Mouse (Mus musculus) midbrain, embryonic 14.5 days (tissue): ENCODE data around the gene Nubpl. TPM values are rescaled to one million over a fixed set of nuclear protein-coding genes. Genes with fewer than 3 reads are reported as not detected.
"Not testable (repeated sequence)": the region's sequence is repeated elsewhere in the genome, so short reads cannot be mapped to it uniquely, and the experiment has no call there.

Experiments
- ATAC-seq: fragments of 200-750 bp; cut with Nextera tagmentation; 2 replicates; pipeline ENCODE4 v1.8.0; 2017; ENCODE audit warnings: moderate number of reproducible peaks, moderate library complexity; ENCODE audit not compliant: low FRiP score, low TSS enrichment
- DNase-seq: peaks from one replicate; pipeline ENCODE4 v3.0.0-alpha.2; 2015
- H3K27ac ChIP-seq: fragments of 300-500 bp; sonication (generic); replicated peaks from 2 replicates; pipeline ENCODE4 v1.5.1; 2014; ENCODE audit warnings: mild to moderate bottlenecking, low read depth, low read length, moderate library complexity
- H3K27me3 ChIP-seq: fragments of 300-500 bp; sonication (generic); 2 replicates; pipeline ENCODE4 v1.6.1; 2014; ENCODE audit warnings: low read length, control low read depth, mixed read lengths; ENCODE audit not compliant: control insufficient read depth, insufficient read depth
- H3K36me3 ChIP-seq: fragments of 300-500 bp; sonication (generic); 2 replicates; pipeline ENCODE4 v1.6.1; 2014; ENCODE audit warnings: low read length, control low read depth; ENCODE audit not compliant: control insufficient read depth, insufficient read depth
- H3K4me1 ChIP-seq: fragments of 300-500 bp; sonication (generic); 2 replicates; pipeline ENCODE4 v1.6.1; 2014; ENCODE audit warnings: mild to moderate bottlenecking, antibody characterized with exemption, low read length, control low read depth; ENCODE audit not compliant: control insufficient read depth, insufficient read depth
- H3K4me2 ChIP-seq: fragments of 300-500 bp; sonication (generic); 2 replicates; pipeline ENCODE4 v1.6.1; 2014; ENCODE audit warnings: mild to moderate bottlenecking, low read length, moderate library complexity
- H3K4me3 ChIP-seq: fragments of 300-500 bp; sonication (generic); replicated peaks from 2 replicates; pipeline ENCODE4 v1.5.1; 2014; ENCODE audit warnings: low read depth, low read length
- H3K9ac ChIP-seq: fragments of 300-500 bp; sonication (generic); replicated peaks from 2 replicates; pipeline ENCODE4 v1.6.1; 2014; ENCODE audit warnings: mild to moderate bottlenecking, low read length, moderate library complexity
- H3K9me3 ChIP-seq: fragments of 300-500 bp; sonication (generic); 2 replicates; pipeline ENCODE4 v1.6.1; 2016; ENCODE audit warnings: low read length, control low read depth, mixed read lengths; ENCODE audit not compliant: control insufficient read depth
- WGBS: fragments of 180-500 bp; shearing (Covaris S2); extraction: QIAGEN DNeasy Blood & Tissue Kit; methylation state at CpG from one replicate; pipeline ENCODE4 v1.1.7; 2014; 5-methylcytosine and 5-hydroxymethylcytosine counted together
- polyA plus RNA-seq: library from polyadenylated mRNA; unstranded; fragments of >200 nt; fragmentation: Nextera tagmentation; extraction: Ambion mirVana; gene quantifications from 2 replicates; pipeline ENCODE4 v1.2.1, GENCODE M21; 2014

Gene Nubpl
- polyA plus RNA-seq, 1 experiment from 2014 or later: 8.3 TPM

DNA sequence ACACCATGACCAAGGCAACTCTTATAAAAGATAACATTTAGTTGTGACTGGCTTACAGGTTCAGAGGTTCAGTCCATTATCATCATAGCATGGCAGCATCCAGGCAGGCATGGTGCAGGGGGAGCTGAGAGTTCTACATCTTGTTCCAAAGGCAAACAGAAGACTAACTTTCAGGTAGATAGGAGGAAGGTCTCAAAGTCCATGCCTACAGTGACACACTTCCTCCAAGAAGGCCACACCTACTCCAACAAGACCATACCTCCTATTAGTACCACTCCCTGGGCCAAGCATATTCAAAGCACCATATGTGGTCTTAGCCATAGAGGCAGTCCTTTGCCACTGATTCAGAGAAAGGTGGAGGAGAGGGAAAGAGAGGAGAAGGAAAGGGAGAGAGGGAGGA, 113.6 kb downstream of the Nubpl start:
- Histone ChIP-seq H3K36me3 (no peaks in the 10 kb centered on the region), H3K9me3 (no peaks in the 10 kb centered on the region), H3K4me2 (no peak overlapping the region), H3K4me1 (no peaks in the 10 kb centered on the region), H3K4me3 (no peak overlapping the region), H3K9ac (no peak overlapping the region), H3K27ac (no peak overlapping the region), H3K27me3 (no peaks in the 10 kb centered on the region)
- DNase-seq (no peak), ATAC-seq (no peak)

DNA sequence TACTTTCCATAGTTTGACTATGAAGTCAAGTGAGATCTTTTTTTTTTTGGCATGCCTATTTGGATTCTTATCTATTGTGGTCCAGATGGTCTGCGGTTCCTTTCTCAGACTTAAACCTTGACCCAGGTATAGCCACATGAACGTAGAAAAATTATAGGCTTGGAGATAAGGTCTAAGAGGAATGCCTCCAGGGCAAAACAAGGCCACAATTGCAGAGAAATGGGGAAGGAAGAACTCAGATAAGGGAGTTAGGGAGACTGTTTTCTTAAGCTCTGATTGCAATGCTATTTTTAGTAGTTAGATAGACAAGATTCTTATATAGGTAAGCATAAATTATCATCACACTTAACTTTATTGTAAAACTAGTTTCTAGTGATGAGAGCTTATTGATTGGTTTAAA, 117.3 kb downstream of the Nubpl start:
- Histone ChIP-seq H3K4me2 (no peak overlapping the region), H3K27me3 (no peaks in the 10 kb centered on the region), H3K36me3 (no peaks in the 10 kb centered on the region), H3K4me3 (no peak overlapping the region), H3K9me3 (no peaks in the 10 kb centered on the region), H3K27ac (no peak overlapping the region), H3K9ac (no peak overlapping the region), H3K4me1 (no peaks in the 10 kb centered on the region)
- 85% methylated on average over 2 of the region's 2 CpGs for WGBS
- no peak for DNase-seq
- no peak for ATAC-seq

DNA sequence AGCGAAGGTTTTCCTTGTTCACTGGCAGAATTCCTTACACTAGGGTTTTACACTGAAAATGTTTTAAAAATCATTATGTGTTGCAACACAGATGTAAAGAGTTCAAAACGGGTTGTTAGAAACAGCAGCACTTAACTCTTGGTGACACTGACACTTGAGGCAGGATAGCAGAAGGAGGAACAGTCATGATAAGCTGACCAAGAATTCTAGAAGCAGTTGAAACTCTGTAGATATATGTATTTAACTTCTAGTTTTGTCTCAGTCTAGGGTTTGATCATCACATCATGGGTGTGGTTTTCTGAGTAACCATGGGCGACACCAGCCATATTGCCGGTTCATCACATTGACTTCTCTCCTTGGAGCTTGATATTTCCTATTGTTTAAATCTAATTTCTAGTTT, 127.4 kb downstream of the Nubpl start:
- H3K27me3 ChIP-seq: no peaks in the 10 kb centered on the region
- H3K4me3 ChIP-seq: no peak overlapping the region
- 90% methylated on average over 4 of the region's 4 CpGs for WGBS
- no peaks in the 10 kb centered on the region for H3K4me1 ChIP-seq
- no peak overlapping the region for H3K9ac ChIP-seq
- H3K9me3 ChIP-seq: no peaks in the 10 kb centered on the region
- no peak for ATAC-seq
- H3K4me2 ChIP-seq: no peak overlapping the region
- H3K27ac ChIP-seq: no peak overlapping the region
- H3K36me3 ChIP-seq: no peaks in the 10 kb centered on the region
- no peak for DNase-seq

DNA sequence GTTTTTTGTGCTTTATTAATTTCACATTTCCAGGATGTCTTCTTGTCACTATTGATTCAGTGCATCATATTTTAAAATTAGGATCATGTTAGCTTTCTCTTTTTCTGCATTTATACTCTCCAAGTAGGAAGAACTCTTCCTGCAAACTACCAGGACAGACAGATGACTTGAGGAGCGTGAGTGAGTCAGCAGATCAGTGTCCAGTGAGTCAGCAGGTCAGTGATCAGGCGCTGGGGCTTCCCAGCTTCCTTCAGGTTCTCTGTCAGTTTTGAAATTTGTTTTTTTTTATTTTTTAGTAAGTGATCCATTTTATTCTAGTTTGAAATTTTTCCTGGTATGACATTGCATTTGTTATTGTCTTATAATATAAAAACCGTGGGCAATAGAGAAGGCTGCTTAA, 131.2 kb downstream of the Nubpl start:
- no peak overlapping the region for H3K27ac ChIP-seq
- H3K36me3 ChIP-seq: no peaks in the 10 kb centered on the region
- no peak for ATAC-seq
- H3K4me2 ChIP-seq: no peak overlapping the region
- H3K9me3 ChIP-seq: no peaks in the 10 kb centered on the region
- H3K4me3 ChIP-seq: no peak overlapping the region
- no peaks in the 10 kb centered on the region for H3K27me3 ChIP-seq
- WGBS: 93% methylated on average over 3 of the region's 3 CpGs
- H3K4me1 ChIP-seq: no peaks in the 10 kb centered on the region
- no peak for DNase-seq
- H3K9ac ChIP-seq: no peak overlapping the region

DNA sequence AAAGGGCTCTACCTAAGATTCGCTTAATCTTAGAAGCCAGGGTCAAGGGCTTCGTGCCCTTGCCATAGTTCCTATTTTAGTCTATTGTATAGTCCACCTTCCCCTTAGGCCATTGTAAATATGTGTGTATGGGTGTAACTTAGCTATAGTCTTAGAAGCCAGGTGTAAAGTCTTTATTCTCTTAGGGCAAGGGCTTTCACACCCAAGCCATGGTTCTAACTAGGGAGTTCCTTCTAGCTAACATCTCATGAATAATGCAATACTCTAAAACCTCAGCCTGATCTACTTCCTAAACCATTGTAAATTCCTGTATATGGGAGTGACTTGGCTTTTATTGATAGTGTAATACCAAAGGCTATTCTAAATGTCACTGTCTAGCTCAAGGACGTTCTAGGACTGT, 134.4 kb downstream of the Nubpl start:
- not testable (repeated sequence) for H3K9ac ChIP-seq, DNase-seq, H3K4me2 ChIP-seq, H3K4me1 ChIP-seq, H3K27me3 ChIP-seq, ATAC-seq, H3K27ac ChIP-seq, H3K9me3 ChIP-seq, H3K4me3 ChIP-seq, H3K36me3 ChIP-seq
- WGBS: 81% methylated on average over 1 of the region's 3 CpGs

DNA sequence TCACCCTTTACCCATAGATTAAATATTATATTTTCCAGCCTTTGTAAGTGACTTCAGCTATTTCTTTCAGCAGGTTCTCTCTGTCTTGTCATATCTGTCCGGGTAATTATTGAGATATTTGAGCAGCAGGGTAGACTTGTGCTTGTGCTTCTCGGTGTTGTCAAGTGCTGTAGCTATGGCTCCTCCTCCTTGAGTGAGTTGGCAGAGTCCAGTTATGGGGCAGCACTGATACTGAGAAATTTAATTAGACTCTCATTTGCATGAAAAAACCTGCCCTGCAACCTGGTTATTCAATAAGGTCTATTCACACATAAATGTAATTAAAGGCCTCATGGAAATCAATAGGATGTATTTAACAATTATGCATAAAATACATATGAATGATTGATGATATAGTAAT, 145.2 kb downstream of the Nubpl start:
- Histone ChIP-seq H3K9ac (no peak overlapping the region), H3K4me3 (no peak overlapping the region), H3K27me3 (no peaks in the 10 kb centered on the region), H3K9me3 (no peaks in the 10 kb centered on the region), H3K27ac (no peak overlapping the region), H3K4me1 (no peaks in the 10 kb centered on the region), H3K36me3 (no peaks in the 10 kb centered on the region), H3K4me2 (no peak overlapping the region)
- ATAC-seq (no peak), DNase-seq (no peak)
- WGBS: 74% methylated on average over 2 of the region's 2 CpGs

DNA sequence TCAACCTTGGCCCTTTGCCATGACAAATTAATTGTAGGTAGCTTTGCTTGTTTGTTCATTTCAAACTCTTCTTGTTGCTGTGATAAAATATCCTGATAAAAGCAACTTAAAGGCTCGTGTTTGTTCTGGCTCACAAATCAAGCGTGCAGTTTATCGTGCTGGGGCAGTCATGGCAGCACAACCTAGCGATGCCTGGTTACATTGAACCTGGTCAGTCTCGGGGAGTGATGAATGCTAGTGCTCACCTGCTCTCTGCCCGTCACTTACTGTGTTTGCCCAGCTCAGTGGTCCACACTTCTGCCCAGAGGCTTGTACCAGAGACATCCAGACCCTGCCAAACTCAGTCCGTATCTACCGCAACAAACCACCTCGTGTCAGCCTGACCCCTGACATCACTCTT, 149.9 kb downstream of the Nubpl start:
- no peak overlapping the region for H3K27ac ChIP-seq
- DNase-seq (no peak), ATAC-seq (no peak)
- no peak overlapping the region for H3K9ac ChIP-seq
- H3K4me2 ChIP-seq: no peak overlapping the region
- WGBS: 94% methylated on average over 9 of the region's 9 CpGs
- H3K27me3 ChIP-seq: no peaks in the 10 kb centered on the region
- no peak overlapping the region for H3K4me3 ChIP-seq
- no peaks in the 10 kb centered on the region for H3K9me3 ChIP-seq
- H3K4me1 ChIP-seq: no peaks in the 10 kb centered on the region
- no peaks in the 10 kb centered on the region for H3K36me3 ChIP-seq

DNA sequence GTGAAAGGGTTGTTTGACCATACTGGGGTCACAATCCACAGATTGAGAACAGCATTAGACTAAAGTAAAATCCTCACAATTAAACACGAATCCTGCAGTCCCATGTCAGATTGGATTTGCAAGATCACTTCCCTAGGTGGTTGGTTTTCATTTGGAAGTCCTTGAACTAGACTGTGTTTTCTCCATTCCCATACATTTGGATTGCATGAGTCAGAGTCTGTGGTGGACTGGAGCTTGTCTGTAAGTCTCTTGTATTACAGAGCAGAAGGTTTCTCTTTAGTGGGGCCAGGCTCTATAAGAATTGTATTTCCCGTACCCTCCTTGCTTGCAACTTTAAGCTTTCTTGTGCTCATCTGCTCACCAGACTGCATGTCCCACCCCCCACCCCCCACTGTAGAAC, 151.0 kb downstream of the Nubpl start:
- 91% methylated on average over 2 of the region's 2 CpGs for WGBS
- Histone ChIP-seq H3K27me3 (no peaks in the 10 kb centered on the region), H3K9ac (no peak overlapping the region), H3K4me3 (no peak overlapping the region), H3K36me3 (no peaks in the 10 kb centered on the region), H3K4me2 (no peak overlapping the region), H3K4me1 (no peaks in the 10 kb centered on the region), H3K9me3 (no peaks in the 10 kb centered on the region), H3K27ac (no peak overlapping the region)
- no peak for DNase-seq
- ATAC-seq: no peak

DNA sequence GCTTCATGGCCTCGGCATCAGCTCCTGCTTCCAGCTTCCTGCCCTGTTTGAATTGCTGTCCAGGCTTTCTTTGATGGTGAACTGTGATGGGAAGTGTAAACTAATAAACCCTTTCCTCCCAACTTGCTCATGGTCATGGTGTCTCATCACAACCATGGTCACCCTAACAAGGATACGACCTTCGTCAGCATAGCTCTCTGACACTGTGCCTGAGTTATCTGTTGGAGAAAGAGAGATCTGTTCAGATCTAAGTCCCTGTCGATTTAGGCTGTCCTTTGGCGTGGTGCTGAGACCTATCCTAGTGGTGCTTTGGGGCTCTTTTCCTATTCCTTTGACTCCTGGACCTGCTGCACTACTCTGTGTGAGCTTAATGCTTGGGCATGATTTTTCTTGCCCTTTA, 156.6 kb downstream of the Nubpl start:
- no peak overlapping the region for H3K4me2 ChIP-seq
- no peaks in the 10 kb centered on the region for H3K9me3 ChIP-seq
- H3K27ac ChIP-seq: no peak overlapping the region
- DNase-seq: no peak
- 92% methylated on average over 5 of the region's 5 CpGs for WGBS
- H3K4me3 ChIP-seq: no peak overlapping the region
- no peaks in the 10 kb centered on the region for H3K4me1 ChIP-seq
- no peaks in the 10 kb centered on the region for H3K36me3 ChIP-seq
- H3K27me3 ChIP-seq: no peaks in the 10 kb centered on the region
- no peak for ATAC-seq
- no peak overlapping the region for H3K9ac ChIP-seq
